Mouse (Mus musculus) B cell, adult 62 days (primary cell): ENCODE results near the gene Cntf. TPM values are rescaled to one million over a fixed set of nuclear protein-coding genes. Genes with fewer than 3 reads are reported as not detected.

Source experiments
- total RNA-seq: library from RNA; stranded (reverse); gene quantifications from 4 replicates; pipeline ENCODE4 v1.2.4, GENCODE M21; 2023

Gene Cntf
- 3.8 to 4.3 TPM (median 4.0 TPM) in 4 replicates for total RNA-seq

DNA sequence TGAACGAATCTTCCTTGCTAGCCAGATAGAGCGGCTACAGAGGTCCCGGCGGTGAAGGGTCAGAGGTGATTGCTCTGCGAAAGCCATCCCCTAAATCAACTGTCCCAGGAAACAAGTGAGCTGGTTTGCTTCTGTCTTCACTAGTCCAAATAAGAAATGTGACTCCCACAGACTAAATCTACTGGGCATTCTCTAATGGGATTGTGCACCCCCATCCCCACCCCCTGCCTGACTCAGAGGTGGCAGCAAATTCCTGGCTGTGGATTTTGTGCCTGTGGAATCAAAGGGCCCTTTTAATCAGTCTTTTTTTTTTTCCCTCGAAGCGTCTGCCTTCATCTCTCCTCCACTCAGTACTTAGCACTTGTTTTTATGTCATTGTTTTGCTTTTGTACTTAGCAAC is at the start of gene Cntf:
Gene Cntf (minus strand): TSS at position 325 of the 400 bp plus-strand sequence.

DNA sequence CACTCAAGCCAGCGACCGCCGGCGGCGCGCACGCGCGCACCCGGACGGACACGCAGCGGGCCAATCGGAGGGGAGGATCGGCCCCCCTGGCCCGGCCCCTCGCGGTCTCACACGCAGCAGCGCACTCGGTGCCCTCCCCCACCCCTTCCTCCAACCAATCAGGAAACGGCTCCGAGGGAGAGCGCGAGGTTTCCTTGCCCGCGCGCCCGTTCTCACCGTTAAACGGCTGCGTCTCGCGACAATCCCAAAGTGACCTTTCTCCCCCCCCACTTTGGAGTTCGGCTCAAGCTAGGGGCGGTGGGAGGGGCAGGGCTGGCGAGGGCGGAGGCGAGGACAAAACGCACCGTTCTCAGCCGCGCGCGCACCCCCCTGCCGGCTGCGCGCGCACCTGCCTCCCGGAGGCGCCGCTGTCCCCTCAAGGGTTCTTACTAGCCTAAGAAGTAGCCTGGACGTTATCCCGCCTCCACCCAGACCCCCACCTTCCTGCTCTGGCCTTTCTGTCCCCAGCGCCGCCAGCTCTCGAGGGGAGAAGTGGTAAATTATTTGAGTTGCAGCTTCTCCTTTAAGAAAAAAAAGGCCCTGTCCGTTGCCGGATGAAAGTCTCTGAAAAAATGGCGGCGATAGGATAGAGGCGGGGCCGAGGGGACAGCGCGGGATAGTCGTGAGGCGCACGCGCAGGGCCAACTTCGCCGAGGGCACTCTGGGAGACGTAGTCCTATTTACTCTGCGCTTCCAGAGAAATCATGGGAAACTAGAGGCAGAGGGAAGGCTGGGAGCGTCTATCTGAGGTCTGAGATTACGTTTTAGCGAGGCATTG is 30.3 kb upstream of the Cntf start, which contains the start of the genes Zfp91 and Lpxn:
Gene Zfp91 (minus strand): TSS at position 616 of the 817 bp plus-strand sequence.
Gene Lpxn (plus strand): TSS at position 683 of the 817 bp plus-strand sequence.

Other genes starting within 250 kb of the Cntf start
- 119 to 133 TPM (median 130 TPM) in 4 replicates for gene Fam111a, start 219.9 kb downstream of the Cntf start, total RNA-seq
- gene Gm4952, start 165.7 kb downstream of the Cntf start, total RNA-seq = 0.25 TPM in 1 of 4 replicates, not detected in the others
- gene Glyat, start 132.3 kb downstream of the Cntf start, total RNA-seq = not detected in 4 replicates
- gene Olfr1442, start 95.2 kb downstream of the Cntf start, total RNA-seq = not detected in 4 replicates
- gene Olfr1443, start 87.5 kb downstream of the Cntf start, total RNA-seq = not detected in 4 replicates
- gene Keg1, start 69.8 kb downstream of the Cntf start, total RNA-seq = not detected in 4 replicates
- 87.5 to 91.2 TPM (median 89.4 TPM) in 4 replicates for gene Zfp91, start 30.5 kb upstream of the Cntf start, total RNA-seq
- gene Lpxn, start 30.6 kb upstream of the Cntf start, total RNA-seq = 67.4 to 83.0 TPM (median 75.6 TPM) in 4 replicates
- 4.7 to 8.5 TPM (median 5.0 TPM) in 4 replicates for gene Gm5244, start 81.0 kb upstream of the Cntf start, total RNA-seq
- 1.0 to 1.8 TPM (median 1.3 TPM) in 4 replicates for gene Olfr1444, start 91.7 kb upstream of the Cntf start, total RNA-seq
- gene Olfr1445, start 118.2 kb upstream of the Cntf start, total RNA-seq = not detected in 4 replicates
- not detected in 4 replicates for gene Olfr1446, start 127.9 kb upstream of the Cntf start, total RNA-seq
- not detected in 4 replicates for gene Olfr1447, start 138.1 kb upstream of the Cntf start, total RNA-seq
- gene Olfr1448, start 158.8 kb upstream of the Cntf start, total RNA-seq = not detected in 4 replicates
- not detected in 4 replicates for gene Olfr1449, start 165.2 kb upstream of the Cntf start, total RNA-seq
- not detected in 4 replicates for gene Olfr1450, start 184.6 kb upstream of the Cntf start, total RNA-seq
- not detected in 4 replicates for gene Olfr1451, start 229.4 kb upstream of the Cntf start, total RNA-seq